Mouse (Mus musculus) ovary, postnatal 10 days (tissue): ENCODE results near the gene Bcl2.
"Not testable (repeated sequence)": the region's sequence is repeated elsewhere in the genome, so short reads cannot be mapped to it uniquely, and the experiment has no call there.

Experiments
- DNase-seq: peaks from one replicate; pipeline ENCODE4 v3.0.0; 2022; ENCODE audit warnings: low spot score

Bcl2 gene

DNA sequence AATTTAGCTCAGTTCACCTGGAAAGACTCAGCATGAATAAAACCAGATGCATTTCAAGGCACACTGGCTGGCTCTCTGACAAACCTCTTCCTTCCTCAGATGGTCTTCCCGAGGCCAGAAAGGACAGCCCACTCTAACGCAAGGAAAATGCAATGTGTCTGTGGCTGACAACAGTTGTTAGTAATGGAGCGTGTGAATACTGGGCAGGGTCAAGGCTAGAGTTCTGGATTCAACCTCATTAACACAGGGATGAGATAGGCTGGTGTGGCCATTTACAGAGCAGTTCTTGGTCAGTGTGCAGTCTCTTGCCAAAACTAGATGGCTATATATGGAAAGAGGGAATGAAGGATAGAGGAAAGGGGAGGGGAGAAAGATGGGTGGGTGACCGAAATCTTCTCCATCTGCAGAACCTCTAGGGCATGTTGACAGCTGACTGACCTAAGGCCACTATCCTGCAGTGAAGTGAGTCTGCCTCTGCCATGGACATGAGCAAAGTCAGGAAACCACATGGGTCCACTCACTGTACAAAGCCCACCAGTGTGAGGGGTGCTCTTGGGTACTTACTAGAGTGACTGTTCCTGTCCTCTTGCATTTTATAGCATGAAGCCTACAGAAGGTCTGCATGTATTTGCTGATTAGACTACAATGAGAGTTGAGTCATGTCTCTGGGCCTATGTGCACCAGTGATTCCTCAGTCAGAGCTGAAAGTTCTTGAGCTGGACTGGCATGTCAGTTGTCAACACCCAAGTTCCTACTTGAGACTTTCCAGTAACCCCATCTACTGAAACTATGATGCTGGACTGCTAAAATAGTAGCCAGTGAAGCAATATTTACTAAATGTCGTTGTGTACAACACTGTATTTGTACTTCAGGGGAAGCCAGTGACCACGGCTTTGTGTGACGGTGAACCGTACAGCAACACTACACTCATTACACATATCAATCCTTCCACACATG is 159.9 kb downstream of the Bcl2 start:
- no peak for DNase-seq

GRCm38 (mm10) chr1:106552856-106553255 is 161.2 kb downstream of the Bcl2 start:
- no peak for DNase-seq

GRCm38 (mm10) chr1:106550580-106550979 is 163.5 kb downstream of the Bcl2 start:
- DNase-seq: no peak

GRCm38 (mm10) chr1:106549025-106549424 is 165.0 kb downstream of the Bcl2 start:
- no peak for DNase-seq

GRCm38 (mm10) chr1:106544817-106545612 is 169.1 kb downstream of the Bcl2 start:
- DNase-seq: no peak

DNA sequence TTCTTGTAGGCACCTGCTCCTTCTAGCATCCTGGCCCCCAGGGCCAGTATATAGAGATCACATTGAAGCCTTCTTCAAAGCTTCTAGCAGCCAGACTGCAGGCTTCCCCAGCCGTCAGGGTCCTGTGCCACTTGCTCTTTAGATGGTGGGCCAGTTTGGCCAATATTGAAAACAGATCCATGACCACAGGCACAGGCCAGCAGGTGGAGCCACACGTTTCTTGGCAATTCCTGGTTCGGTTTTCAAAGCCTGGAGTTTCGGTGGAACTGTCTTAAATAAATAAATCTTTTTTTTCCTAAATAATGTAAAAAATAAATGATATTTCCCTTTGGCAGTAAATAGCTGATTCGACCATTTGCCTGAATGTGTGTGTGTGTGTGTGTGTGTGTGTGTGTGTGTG is 171.3 kb downstream of the Bcl2 start:
- no peak for DNase-seq

DNA sequence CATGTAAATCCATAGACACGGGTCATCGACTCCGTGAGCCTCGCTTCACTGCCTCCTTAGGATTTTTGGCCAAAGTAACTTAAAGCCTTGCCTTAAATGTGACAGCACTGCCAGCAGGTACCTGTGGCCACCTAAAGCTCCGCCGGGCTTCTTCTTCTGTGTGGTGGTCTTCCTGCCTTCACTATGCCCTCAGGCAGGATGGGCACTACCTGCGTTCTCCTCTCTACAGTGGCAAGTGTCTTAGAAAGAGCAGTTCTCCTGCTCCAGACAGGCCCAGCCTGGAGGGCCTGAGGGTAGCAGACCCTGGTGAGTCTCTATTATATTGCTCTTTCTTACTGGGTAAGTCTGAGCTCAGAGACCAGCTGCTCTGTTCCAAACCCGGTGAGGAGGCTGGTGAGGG is 172.2 kb downstream of the Bcl2 start:
- no peak for DNase-seq

DNA sequence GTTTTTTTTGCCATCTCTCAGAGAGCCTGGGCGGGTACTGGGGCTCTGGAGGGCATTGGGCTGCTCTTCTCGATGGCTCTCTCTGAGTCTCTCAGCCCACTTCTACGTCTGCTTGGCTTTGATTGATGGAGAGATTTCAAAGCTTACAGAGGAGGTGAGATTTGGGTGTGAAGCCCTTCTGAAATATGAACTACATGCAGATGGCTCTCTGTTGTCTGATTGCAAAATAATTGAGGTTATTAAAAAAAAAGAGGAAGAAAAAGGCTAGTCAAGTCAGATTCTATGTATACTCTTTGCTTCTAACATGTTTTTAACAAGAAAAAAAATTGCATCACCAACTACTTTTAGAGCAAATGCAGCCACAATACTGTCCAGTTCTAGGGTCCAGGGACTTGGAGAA is 173.9 kb downstream of the Bcl2 start:
- no peak for DNase-seq

DNA sequence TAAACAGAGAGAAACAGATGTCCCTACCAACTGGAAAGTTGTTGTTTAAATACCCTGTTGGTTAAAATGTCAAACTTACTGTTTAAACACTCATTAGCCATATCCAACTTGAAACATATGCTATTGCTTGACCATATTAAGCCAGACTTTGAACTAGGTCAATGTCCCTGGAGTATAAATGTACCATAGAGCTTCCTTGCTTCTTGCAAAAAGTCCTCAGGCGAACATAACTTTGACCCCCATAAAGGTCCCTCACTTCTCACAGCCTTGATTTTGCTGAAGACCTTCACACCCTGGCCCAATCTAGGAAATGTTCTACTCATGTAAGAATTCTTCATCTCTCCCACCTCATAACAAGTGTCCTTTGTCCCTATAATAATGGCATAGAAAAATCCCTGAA is 175.0 kb downstream of the Bcl2 start:
- no peak for DNase-seq

GRCm38 (mm10) chr1:106534835-106535234 is 179.2 kb downstream of the Bcl2 start:
- not testable (repeated sequence) for DNase-seq

DNA sequence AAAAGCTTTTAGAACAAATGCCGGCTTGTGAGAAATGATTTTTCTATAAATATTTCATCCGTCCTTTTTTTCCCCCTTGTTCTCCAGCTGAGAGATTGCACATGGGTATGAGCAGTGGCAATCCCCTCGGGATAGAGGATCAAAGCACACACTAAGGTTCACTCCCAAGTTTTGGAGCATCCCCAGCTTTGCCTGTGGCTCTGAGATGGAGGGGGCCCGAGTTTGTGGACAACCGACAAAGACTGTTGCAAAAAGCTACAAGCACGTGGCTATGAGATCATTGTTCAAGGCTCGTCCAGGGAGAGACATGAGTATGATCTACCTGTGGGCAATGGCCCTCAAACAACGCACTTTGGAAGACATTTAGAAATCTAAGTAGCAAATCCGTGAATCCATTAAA is 184.5 kb downstream of the Bcl2 start:
- no peak for DNase-seq

DNA sequence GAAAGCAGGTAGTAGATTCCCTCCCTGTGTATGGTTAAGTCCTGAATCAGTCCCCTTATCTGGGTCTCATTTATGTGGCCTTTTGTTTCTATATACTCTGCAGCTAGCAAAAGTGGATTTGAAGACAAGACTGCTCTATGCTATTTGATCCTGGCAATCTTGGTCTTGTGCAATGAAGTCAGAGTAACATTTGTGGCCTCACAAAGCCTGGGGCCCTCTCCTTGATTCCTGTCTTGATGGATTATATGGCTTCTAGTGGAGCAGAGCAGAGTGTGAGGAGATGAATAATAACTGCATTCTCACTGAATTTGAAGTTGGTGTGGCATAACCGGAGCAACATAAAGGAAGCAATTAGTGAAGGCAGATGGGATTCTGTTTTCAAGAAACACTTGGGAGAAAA is 186.5 kb downstream of the Bcl2 start:
- no peak for DNase-seq

DNA sequence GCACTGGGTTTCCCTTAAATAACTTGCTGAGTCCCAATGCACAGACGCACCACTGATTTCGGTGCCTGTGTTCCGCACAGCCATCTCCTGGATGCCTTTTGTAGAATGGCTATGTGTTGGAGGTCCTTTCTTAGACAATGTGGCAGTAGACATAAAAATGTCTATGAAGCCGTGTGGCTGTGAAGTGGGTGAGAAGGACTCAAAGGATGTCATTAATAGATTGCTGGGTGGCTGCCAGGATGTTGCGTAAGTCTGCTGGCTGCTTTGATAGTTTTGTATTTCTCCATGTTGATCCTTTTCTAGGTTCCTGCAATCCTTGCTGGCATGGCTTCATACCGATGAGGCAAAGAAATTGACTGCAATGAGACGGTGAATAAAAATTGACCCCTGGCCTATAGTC is 187.3 kb downstream of the Bcl2 start:
- DNase-seq: no peak

DNA sequence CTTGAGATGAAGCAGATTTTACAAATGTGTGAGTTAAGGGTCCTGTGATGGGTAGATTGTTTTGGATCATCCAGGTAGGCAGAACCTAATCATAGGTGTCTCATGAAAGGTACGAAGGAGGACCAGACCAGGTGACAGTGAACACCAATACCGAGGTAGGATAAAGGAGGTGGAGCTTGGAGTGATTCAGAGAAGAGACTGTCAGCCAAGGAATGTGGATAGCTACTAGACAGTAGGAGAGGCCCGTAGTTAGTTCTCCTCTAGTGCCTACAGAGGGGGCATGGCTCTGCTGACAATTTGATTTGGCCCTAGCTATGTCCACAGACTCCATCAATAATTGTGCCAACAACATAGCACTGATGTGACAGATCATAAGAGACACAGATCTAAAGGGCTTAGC is 188.0 kb downstream of the Bcl2 start:
- DNase-seq: no peak

- no peak for DNase-seq
These were observed 190.3 kb downstream of the Bcl2 start for GRCm38 (mm10) chr1:106523741-106524140.

- DNase-seq: no peak
These were observed 191.1 kb downstream of the Bcl2 start for GRCm38 (mm10) chr1:106523009-106523408.

DNA sequence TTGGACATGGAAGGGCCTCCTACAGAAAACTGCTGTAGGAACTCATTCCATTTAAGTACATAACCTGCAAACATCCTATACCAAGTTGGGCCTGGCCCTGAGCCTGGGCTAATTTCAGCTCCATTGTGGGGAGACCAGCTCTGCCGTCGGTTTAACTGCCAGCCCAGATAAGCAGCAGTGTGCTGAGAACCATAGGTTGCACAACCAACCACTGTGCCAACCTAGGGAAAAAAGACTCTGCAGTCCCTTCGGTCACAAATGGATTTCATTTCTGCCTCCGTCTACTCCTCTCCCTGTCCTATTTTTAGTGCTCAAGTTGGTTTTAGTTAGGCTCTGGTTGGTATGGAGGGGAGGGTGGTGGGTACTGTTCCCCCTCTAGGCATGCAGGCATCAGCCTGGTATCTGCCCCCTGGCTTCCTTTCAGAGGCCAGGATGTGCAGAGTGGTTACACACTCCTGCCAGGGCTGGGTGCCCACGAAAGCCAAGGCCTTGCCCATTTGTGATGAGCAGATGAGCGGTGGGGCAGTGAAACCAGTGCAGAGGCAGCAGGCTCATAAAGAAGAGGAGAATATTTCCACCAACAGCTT is 196.4 kb downstream of the Bcl2 start:
- DNase-seq: no peak

DNA sequence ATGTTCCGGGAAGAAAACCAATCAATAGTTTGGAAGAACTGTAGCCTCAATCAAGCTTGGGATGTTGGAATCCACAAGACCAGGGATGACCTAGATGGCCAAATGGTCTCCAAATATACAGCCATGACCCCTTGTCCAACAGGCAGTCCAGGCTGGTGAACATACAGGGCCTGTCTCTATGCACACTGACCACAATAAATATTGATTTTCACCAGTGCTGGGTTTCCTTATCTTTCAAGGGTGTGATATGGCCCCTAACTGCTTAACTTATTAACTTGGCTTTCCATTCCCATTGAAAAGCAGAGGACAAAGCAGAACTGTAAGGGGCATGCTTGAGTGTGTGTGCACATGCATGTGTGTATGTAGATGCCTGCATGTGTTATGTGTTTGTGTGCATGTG is 197.0 kb downstream of the Bcl2 start:
- no peak for DNase-seq

DNA sequence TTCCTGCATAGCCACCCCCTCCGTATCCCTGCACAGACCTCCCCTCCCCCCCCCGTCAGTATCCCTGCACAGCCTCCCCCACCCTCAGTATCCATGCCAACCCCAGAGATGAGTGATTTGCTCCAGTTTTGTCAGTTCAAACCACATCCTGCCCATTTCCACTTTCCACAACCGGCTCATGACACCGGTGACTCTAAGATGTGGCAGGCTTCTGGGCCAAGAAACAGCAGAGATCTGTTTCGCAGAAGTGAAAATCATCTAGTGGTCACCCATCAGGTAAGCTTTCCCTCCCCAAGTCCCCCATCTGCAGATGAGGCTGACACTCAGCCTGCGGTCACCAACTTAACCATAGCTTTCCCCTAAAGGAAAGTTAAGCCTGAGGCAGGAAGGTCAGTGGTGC is 198.5 kb downstream of the Bcl2 start:
- DNase-seq: no peak

GRCm38 (mm10) chr1:106513890-106514643 is 200.0 kb downstream of the Bcl2 start:
- DNase-seq: no peak

DNA sequence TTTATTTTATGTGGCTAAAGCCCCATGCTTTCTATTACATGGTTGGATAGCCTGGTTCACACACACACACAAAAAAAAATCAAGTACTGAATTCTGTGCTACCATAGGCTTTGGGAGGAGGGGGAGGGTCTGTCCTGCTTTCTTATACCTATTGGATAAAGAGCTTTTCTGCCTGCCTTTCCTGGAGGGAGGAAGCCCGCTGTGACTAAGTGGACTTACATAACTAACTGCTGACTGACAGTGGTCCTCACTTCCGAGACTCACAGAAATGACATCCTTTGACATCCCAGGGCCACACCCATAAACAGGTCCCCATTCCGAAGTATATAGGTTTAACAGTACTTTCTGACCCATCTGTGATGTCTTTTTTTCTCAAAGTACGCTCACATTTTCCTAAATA is 200.6 kb downstream of the Bcl2 start:
- DNase-seq: no peak

DNA sequence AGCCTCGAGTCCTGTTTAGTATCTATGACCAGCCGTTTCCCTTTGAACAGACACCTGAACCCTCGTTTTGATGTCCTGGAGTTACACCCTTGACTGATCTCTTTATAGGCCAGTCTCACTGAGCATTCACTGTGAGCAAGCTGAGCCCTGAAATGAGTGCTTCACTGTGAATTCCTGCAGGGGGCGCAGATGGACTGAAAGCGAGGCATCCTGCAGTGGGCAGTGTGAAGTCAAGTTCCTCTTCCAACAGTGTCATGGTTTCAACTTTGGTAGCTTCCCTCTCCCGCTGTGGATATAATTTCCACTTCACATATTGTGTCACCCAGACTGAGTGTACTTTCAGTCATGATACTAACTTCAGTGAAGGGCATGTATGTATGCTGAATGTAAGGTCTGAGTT is 202.5 kb downstream of the Bcl2 start:
- peak; percentile 32 for DNase-seq
